Mouse (Mus musculus) lung, postnatal 0 days (tissue): Measurements from ENCODE around the gene H1foo. TPM values are rescaled to one million over a fixed set of nuclear protein-coding genes. Genes with fewer than 3 reads are reported as not detected.
A peak's percentile ranks its signal among the peaks of the same experiment; 100 is the strongest.

Experiments used
- ATAC-seq: fragments of 200-750 bp; cut with Nextera tagmentation; 2 replicates; pipeline ENCODE4 v1.8.0; 2017; ENCODE audit warnings: moderate library complexity
- DNase-seq: peaks from one replicate; pipeline ENCODE4 v3.0.0-alpha.2; 2016; ENCODE audit warnings: low spot score
- H3K27ac ChIP-seq: fragments of 300-500 bp; sonication (generic); 2 replicates; pipeline ENCODE4 v1.5.1; 2014; ENCODE audit warnings: antibody characterized with exemption, mild to moderate bottlenecking, low read length, mixed read lengths
- H3K27me3 ChIP-seq: fragments of 300-500 bp; sonication (generic); replicated peaks from 2 replicates; pipeline ENCODE4 v1.6.1; 2014; ENCODE audit warnings: low read length, mixed read lengths; ENCODE audit not compliant: insufficient read depth
- H3K36me3 ChIP-seq: fragments of 300-500 bp; sonication (generic); 2 replicates; pipeline ENCODE4 v1.6.1; 2014; ENCODE audit warnings: low read length, mixed read lengths; ENCODE audit not compliant: insufficient read depth
- H3K4me1 ChIP-seq: fragments of 300-500 bp; sonication (generic); 2 replicates; pipeline ENCODE4 v1.6.1; 2014; ENCODE audit warnings: antibody characterized with exemption, low read depth, low read length, mixed read lengths; ENCODE audit not compliant: insufficient read depth
- H3K4me2 ChIP-seq: fragments of 300-500 bp; sonication (generic); replicated peaks from 2 replicates; pipeline ENCODE4 v1.6.1; 2014; ENCODE audit warnings: low read depth, mild to moderate bottlenecking, low read length, moderate library complexity, mixed read lengths
- H3K4me3 ChIP-seq: fragments of 300-500 bp; sonication (generic); 2 replicates; pipeline ENCODE4 v1.5.1; 2014; ENCODE audit warnings: low read depth, low read length
- H3K9ac ChIP-seq: fragments of 300-500 bp; sonication (generic); replicated peaks from 2 replicates; pipeline ENCODE4 v1.6.1; 2014; ENCODE audit warnings: low read depth, mild to moderate bottlenecking
- H3K9me3 ChIP-seq: fragments of 300-500 bp; sonication (generic); 2 replicates; pipeline ENCODE4 v1.6.1; 2016; ENCODE audit warnings: low read length, mixed read lengths
- CTCF ChIP-seq: IDR thresholded peaks from 2 replicates; pipeline ENCODE4 v1.5.1; 2016; ENCODE audit warnings: antibody characterized with exemption, mild to moderate bottlenecking
- EP300 ChIP-seq: IDR thresholded peaks from 2 replicates; pipeline ENCODE4 v1.6.1; 2016; ENCODE audit warnings: antibody characterized with exemption, mild to moderate bottlenecking, control low read depth
- WGBS: fragments of 180-500 bp; shearing (Covaris S2); extraction: QIAGEN DNeasy Blood & Tissue Kit; methylation state at CpG from one replicate; pipeline ENCODE4 v1.1.7; 2014; 5-methylcytosine and 5-hydroxymethylcytosine counted together
- polyA plus RNA-seq: library from polyadenylated mRNA; unstranded; fragments of >200 nt; fragmentation: Nextera tagmentation; extraction: Ambion mirVana; gene quantifications from 2 replicates; pipeline ENCODE4 v1.2.1, GENCODE M21; 2015

H1foo gene
- polyA plus RNA-seq, 1 experiment from 2014 or later: not detected

DNA sequence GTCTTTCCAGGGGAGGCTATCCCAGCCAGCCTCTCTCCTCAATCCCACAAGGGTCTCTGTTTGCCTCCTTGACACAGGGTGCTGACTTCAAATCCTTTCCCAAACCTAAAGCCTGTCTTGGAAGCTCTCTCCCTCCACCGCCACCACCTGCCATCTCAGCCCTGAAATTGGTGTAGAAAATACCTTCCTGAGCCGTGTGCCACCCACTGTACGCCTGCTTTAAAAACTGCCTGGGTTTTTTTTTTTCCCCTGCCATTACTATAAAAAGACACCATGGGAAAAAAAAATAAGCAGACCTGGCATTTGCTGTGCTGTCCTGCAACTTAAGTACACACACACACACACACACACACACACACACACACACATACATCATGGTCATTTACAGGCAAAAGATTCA lies 45.3 kb downstream of the H1foo start:
- H3K36me3 ChIP-seq: no peaks in the 10 kb centered on the region
- DNase-seq (no peak), ATAC-seq (no peak)
- H3K9me3 ChIP-seq: no peaks in the 10 kb centered on the region
- TF ChIP-seq EP300: no peak
- no peak for TF ChIP-seq CTCF
- H3K9ac ChIP-seq: no peak overlapping the region
- no peaks in the 10 kb centered on the region for H3K27me3 ChIP-seq
- H3K4me3 ChIP-seq: no peak overlapping the region
- H3K4me2 ChIP-seq: peak overlapping the region; percentile 74
- peaks cover 14% of the 10 kb centered on the region for H3K4me1 ChIP-seq
- WGBS: 74% methylated on average over 3 of the region's 3 CpGs
- H3K27ac ChIP-seq: no peak overlapping the region

DNA sequence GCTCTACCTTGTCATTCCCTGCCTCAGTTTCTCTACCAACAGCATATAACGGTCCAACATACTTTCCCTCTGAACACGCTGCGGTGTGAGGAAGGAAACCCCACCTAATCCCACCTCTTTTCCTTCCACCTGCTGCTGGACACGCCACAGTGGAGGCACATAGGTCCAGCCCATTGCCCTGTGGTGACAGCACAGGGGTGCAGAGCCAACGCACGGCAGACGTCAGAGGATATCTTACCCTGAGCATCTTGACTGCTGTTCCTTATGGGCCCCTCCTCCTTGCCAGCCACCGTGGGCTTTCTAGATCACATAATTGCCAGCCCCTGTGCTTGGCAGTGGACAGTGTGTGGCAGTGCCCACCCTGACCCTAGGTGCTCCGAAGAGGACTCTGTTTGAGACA lies 45.7 kb downstream of the H1foo start:
- Histone ChIP-seq H3K27ac (no peak overlapping the region), H3K4me3 (peak overlapping the region; percentile 76; the same call in 1 of the 2 replicates), H3K9me3 (no peaks in the 10 kb centered on the region), H3K4me2 (peak overlapping the region; percentile 74), H3K9ac (no peak overlapping the region), H3K27me3 (no peaks in the 10 kb centered on the region), H3K4me1 (peaks cover 11% of the 10 kb centered on the region), H3K36me3 (no peaks in the 10 kb centered on the region)
- WGBS: 70% methylated on average over 9 of the region's 9 CpGs
- ATAC-seq: no peak
- DNase-seq: no peak
- no peak for TF ChIP-seq CTCF
- TF ChIP-seq EP300: no peak

DNA sequence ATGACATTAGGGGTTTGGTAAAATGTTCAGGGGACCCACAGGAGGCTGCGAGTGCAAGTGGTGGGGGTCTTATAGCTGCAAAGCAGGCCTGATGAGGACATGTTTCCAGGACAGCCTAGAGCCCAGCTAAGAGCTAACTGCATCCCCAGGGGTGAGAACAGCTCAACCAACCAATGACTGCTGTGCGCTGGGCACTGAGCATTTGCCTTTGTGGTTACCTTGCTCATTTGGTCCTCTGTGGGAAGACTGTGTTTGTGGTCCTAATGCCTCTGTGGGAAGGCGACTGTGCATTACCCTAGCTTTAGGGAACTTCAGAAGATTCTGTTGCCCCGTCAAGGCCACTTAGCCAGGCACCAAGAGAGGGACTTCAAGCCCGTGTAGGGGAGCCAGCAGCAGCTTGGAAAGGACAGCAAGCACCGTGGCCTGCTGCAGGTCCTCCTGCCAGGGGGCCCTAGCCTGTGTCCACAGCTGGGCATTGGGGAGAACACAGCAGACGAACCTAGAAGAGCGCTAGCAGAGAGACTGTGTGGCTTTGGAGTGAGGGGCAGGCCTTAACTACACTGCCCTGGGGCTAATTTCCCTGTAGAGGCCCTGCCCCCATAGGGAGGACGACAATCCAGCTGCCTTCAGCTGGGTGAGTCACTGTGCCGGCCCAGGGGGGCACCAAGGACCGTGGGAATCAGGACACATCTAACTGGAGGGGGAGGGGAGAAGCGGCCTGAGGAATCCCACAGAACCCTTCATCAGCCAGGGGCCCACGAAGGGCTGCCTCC lies 46.6 kb downstream of the H1foo start:
- H3K36me3 ChIP-seq: no peaks in the 10 kb centered on the region
- peak overlapping the region; percentile 43 for H3K9ac ChIP-seq
- ATAC-seq: peak; percentile 43
- no peaks in the 10 kb centered on the region for H3K9me3 ChIP-seq
- peaks cover 10% of the 10 kb centered on the region for H3K4me1 ChIP-seq
- DNase-seq: peak; percentile 85
- peak overlapping the region; percentile 76 for H3K4me3 ChIP-seq
- H3K27me3 ChIP-seq: no peaks in the 10 kb centered on the region
- TF ChIP-seq CTCF: no peak
- peak; percentile 33; the same call in 1 of the 2 replicates for TF ChIP-seq EP300
- H3K4me2 ChIP-seq: peak overlapping the region; percentile 74
- WGBS: 30% methylated on average over 13 of the region's 13 CpGs
- peak overlapping the region; percentile 82 for H3K27ac ChIP-seq

GRCm38 (mm10) chr6:115991881-115992620 lies 47.3 kb downstream of the H1foo start:
- TF ChIP-seq CTCF (no peak), EP300 (no peak)
- H3K9me3 ChIP-seq: no peaks in the 10 kb centered on the region
- no peaks in the 10 kb centered on the region for H3K27me3 ChIP-seq
- 23% methylated on average over 10 of the region's 10 CpGs for WGBS
- peaks cover 10% of the 10 kb centered on the region for H3K4me1 ChIP-seq
- no peaks in the 10 kb centered on the region for H3K36me3 ChIP-seq
- peak overlapping the region; percentile 43 for H3K9ac ChIP-seq
- DNase-seq (peak; percentile 62), ATAC-seq (peak; percentile 3; the same call in 1 of the 2 replicates)
- peak overlapping the region; percentile 76 for H3K4me3 ChIP-seq
- H3K4me2 ChIP-seq: peak overlapping the region; percentile 74
- H3K27ac ChIP-seq: peak overlapping the region; percentile 82

DNA sequence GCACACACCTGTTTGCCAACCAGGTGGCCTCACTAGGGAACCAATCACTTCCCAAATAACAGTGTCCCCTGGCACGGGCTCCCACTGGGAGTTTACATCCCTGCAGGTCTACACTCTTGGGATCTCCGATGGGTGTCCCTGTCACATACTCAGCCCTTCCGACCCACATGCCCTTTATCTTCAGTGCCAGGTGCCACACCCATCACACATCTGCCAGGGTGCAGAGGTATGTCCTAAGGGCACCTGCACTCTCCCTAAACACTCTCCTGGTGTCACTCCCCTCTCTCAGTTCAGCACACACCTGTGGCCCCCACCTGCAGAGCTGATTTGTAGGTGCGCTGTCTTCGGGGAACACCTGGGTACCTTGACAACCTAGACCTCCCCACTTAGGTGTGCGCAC lies 48.2 kb downstream of the H1foo start:
- Histone ChIP-seq H3K36me3 (no peaks in the 10 kb centered on the region), H3K27ac (peak overlapping the region; percentile 65; the same call in 1 of the 2 replicates), H3K9ac (peak overlapping the region; percentile 58), H3K4me3 (peak overlapping the region; percentile 76), H3K4me1 (peaks cover 12% of the 10 kb centered on the region), H3K27me3 (no peaks in the 10 kb centered on the region), H3K4me2 (peak overlapping the region; percentile 74), H3K9me3 (no peaks in the 10 kb centered on the region)
- WGBS: 23% methylated on average over 6 of the region's 6 CpGs
- no peak for DNase-seq
- no peak for ATAC-seq
- TF ChIP-seq CTCF (no peak), EP300 (no peak)

DNA sequence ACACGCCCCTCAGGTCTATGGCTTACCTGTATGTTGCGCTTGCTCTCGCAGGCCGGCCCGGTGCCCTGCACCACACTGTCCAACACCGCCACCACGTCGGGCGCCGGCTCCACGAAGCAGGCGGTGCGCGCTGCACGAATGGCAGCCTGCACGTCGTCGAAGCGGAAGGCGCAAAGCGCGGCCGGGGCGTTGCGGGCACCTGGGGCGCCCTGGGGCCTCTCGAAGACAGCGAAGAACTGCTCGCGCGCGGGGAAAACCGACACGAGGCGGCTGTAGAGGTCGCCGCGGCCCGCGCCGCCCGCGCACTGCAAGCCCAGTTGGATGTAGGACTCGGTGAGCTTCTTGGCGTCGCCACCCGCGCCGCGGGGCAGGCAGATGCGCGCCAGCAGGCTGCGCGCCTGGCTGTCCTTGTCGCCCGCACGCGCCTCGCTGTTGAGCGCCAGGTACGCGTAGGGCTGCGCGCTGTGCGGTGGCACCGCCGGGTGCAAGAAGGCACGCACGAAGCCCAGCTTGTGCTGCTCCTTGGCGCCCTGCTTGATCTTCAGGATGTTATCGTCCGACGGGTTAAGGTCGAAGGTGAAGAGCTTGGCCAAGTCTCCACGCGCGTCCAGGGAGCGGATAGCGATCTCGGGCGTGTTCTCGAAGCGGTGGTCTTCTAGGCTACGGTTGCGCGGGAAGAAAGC lies 48.9 kb downstream of the H1foo start:
- TF ChIP-seq EP300 (no peak), CTCF (no peak)
- DNase-seq (no peak), ATAC-seq (no peak)
- peak overlapping the region; percentile 76 for H3K4me3 ChIP-seq
- peak overlapping the region; percentile 74 for H3K4me2 ChIP-seq
- H3K9ac ChIP-seq: peak overlapping the region; percentile 58
- H3K27ac ChIP-seq: peak overlapping the region; percentile 92
- no peaks in the 10 kb centered on the region for H3K27me3 ChIP-seq
- H3K36me3 ChIP-seq: no peaks in the 10 kb centered on the region
- no peaks in the 10 kb centered on the region for H3K9me3 ChIP-seq
- 4% methylated on average over 79 of the region's 86 CpGs for WGBS
- H3K4me1 ChIP-seq: peaks cover 13% of the 10 kb centered on the region
